Mouse (Mus musculus): ENCODE measurements at regions not wholly inside any gene's neighbourhood (a gene's known extent, or its start where the extent isn't known, plus 50 kb on each side); places are given as distances from the start of the nearest gene placed in this dataset.

DNA sequence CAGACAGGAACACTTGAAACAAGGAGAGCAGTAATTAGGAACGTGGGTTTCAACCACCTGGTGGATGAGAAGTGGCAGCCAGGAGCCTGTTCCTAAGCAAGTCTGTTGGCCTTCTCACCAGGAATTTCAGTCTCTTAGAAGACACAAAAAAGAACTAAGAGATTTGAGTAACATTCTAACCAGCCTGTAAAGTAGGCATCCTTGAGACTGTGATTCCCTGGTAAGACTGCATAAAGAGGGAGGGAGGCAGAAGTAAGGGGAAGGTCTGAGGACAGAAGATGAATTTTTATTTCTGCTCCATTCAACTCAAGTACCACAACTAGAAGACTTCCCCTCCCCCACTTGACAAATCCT, 184.0 kb downstream of the Nova1 start:
- TF ChIP-seq CTCF (IDR thresholded peaks at IDR 0.05), result no peak
- TF ChIP-seq POLR2A (IDR thresholded peaks at IDR 0.05; ENCODE audit: insufficient read depth, low read depth, low read length), result no peak
- TF ChIP-seq EP300 (IDR thresholded peaks at IDR 0.05; ENCODE audit: insufficient read depth, low read depth, low read length), result no peak
